Mouse (Mus musculus): ENCODE results near the gene Gbp2b. TPM values are rescaled to one million over a fixed set of nuclear protein-coding genes. Genes with fewer than 3 reads are reported as not detected.

Gbp2b gene
- polyA plus RNA-seq, 1 experiment from 2014 or later = not detected

DNA sequence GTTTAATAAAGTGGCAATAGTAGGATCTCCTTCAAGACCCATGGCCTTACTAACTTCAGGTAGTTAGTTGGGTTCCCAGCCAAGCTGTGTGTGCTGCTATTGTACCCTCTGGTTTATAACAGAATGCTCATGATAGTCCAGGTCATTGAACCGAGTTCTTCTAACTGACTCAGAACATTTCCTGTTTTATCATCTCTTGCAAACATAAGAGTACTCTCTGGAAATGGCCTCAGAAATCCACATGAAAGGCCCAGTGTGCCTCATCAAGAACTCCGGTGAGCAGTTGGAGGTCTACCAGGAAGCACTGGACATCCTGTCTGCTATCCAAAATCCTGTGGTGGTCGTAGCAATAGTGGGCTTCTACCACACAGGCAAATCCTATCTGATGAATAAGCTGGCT, 3.3 kb downstream of the Gbp2b start:
- H3K9me3 ChIP-seq (ENCODE audit: control insufficient read depth, low read length) = no peaks in the 10 kb centered on the region
- ATAC-seq (ENCODE audit: insufficient number of reproducible peaks, low FRiP score, low TSS enrichment, low read depth) (no peak), DNase-seq (ENCODE audit: low spot score) (no peak)
- WGBS = 83% methylated on average over 3 of the region's 3 CpGs
- H3K27me3 ChIP-seq (ENCODE audit: control insufficient read depth, insufficient read depth, low read length) = no peaks in the 10 kb centered on the region
- no peak overlapping the region for H3K9ac ChIP-seq (ENCODE audit: low read length)
- no peaks in the 10 kb centered on the region for H3K36me3 ChIP-seq (ENCODE audit: control insufficient read depth, insufficient read depth, low read length)
- no peak overlapping the region for H3K27ac ChIP-seq (replicated peaks; ENCODE audit: low read depth, low read length)
- no peaks in the 10 kb centered on the region for H3K4me1 ChIP-seq (ENCODE audit: control insufficient read depth, insufficient read depth, low read length)
- no peak overlapping the region for H3K4me3 ChIP-seq (ENCODE audit: low read depth, low read length)
- no peak overlapping the region for H3K4me2 ChIP-seq (ENCODE audit: low read depth, severe bottlenecking)

DNA sequence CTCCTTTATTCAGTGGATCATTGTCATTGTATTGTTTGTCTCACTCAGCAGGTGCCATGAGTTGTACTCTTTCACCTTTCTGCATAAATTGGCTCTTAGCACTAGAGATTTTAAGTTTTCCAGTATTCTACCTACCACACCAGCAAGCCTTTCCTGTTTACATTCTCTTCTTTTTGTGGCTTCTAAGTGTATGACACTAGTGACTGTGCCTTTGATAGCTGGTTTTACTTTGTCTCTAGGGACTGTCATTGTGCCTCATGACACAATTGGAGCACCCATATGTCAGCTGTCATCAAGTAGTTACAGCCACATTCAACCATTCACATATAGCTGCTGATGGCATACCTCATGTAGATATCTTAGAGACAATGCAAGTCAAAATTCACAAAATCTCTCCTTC, 7.0 kb downstream of the Gbp2b start:
- no peak for ATAC-seq (ENCODE audit: insufficient number of reproducible peaks, low FRiP score, low TSS enrichment, low read depth)

DNA sequence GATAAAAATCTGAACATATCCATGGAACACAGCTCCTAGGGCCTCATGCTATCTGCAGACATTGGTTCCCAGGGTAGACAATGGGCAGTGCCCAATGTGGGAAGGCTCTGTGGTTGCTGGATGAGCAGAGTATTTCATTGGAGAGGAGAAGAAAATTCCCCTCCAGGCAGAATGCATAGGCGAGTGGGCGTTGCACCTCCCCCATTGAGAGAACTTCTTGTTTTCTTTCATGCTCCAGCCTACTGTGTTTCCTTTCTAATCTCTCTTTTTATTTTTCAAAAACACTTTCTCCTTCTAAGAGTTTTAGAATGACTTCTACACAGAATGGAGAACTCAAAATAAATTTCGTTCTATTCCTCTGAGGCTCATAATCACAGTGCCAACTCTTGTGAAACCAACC, 24.0 kb downstream of the Gbp2b start:
- Histone ChIP-seq H3K36me3 (ENCODE audit: control insufficient read depth, insufficient read depth, low read length) (no peaks in the 10 kb centered on the region), H3K9ac (ENCODE audit: low read length) (no peak overlapping the region), H3K4me1 (ENCODE audit: control insufficient read depth, insufficient read depth, low read length) (no peaks in the 10 kb centered on the region), H3K27ac (replicated peaks; ENCODE audit: low read depth, low read length) (no peak overlapping the region), H3K27me3 (ENCODE audit: control insufficient read depth, insufficient read depth, low read length) (no peaks in the 10 kb centered on the region), H3K4me2 (ENCODE audit: low read depth, severe bottlenecking) (no peak overlapping the region), H3K9me3 (ENCODE audit: control insufficient read depth, low read length) (no peaks in the 10 kb centered on the region), H3K4me3 (ENCODE audit: low read depth, low read length) (no peak overlapping the region)
- ATAC-seq (ENCODE audit: insufficient number of reproducible peaks, low FRiP score, low TSS enrichment, low read depth) = no peak
- DNase-seq (ENCODE audit: low spot score) = no peak
- WGBS = 88% methylated on average over 3 of the region's 3 CpGs

More for the DNA sequence above, 7.0 kb downstream of the Gbp2b start:
- H3K36me3 ChIP-seq (ENCODE audit: control insufficient read depth, insufficient read depth, low read length) = no peaks in the 10 kb centered on the region
- H3K27me3 ChIP-seq (ENCODE audit: control insufficient read depth, insufficient read depth, low read length) = no peaks in the 10 kb centered on the region
- no peak overlapping the region for H3K9ac ChIP-seq (ENCODE audit: low read length)
- DNase-seq (ENCODE audit: low spot score) = no peak
- H3K27ac ChIP-seq (replicated peaks; ENCODE audit: low read depth, low read length) = no peak overlapping the region
- H3K4me3 ChIP-seq (ENCODE audit: low read depth, low read length) = no peak overlapping the region
- no peaks in the 10 kb centered on the region for H3K9me3 ChIP-seq (ENCODE audit: control insufficient read depth, low read length)
- H3K4me1 ChIP-seq (ENCODE audit: control insufficient read depth, insufficient read depth, low read length) = no peaks in the 10 kb centered on the region
- H3K4me2 ChIP-seq (ENCODE audit: low read depth, severe bottlenecking) = no peak overlapping the region

GRCm38 (mm10) chr3:142619606-142620005, 25.0 kb downstream of the Gbp2b start:
- DNase-seq (ENCODE audit: low spot score) = no peak
- no peaks in the 10 kb centered on the region for H3K27me3 ChIP-seq (ENCODE audit: control insufficient read depth, insufficient read depth, low read length)
- 44% methylated on average over 1 of the region's 1 CpGs for WGBS

DNA sequence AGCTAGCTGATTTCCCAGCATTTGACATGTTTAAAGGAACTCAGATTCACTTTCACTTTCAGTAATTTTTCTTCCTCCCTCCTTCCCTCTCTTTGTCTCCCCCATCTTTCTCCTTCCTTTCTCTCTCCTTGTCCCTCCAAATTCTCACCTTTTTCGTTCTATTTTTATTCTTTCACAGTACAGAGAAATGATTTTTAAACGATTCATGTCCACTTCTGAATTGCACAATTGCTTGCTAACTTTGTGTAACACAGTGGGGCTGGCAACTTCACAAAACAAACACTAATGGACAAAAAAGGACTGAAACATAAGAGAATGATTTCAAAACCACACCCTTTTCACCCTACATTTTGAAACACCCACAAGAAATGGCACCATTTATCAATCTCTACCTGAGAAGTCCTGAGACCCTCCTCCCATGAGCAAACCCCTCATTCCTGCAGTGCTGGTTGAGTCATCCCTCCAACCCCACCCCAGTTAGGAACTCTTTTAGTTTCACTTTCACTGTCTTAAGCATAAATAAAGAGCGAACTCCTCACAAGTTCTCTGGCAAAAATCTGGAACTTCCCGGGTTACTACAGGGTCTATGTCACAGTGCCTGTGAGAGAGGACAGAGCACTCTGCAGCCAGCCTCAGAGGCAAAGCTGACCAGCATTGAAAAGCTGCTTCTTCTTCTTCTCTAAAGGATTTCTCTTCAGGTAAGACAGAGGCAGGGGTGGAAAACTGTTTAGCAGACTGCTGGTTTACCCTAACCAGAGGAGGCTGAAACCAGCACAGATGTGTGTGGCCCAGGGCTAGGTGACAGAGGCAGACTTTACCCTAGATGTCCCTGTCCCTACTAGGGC, 25.7 kb downstream of the Gbp2b start, which contains the start of gene Gbp2:
Gene Gbp2 (plus strand): TSS at position 492 of the 845 bp plus-strand sequence.
- ATAC-seq (ENCODE audit: insufficient number of reproducible peaks, low FRiP score, low TSS enrichment, low read depth) (no peak), DNase-seq (ENCODE audit: low spot score) (no peak)
- 75% methylated on average over 4 of the region's 4 CpGs for WGBS
- no peak within 1 kb of the TSS for H3K27ac ChIP-seq (replicated peaks; ENCODE audit: low read depth, low read length)
- H3K9me3 ChIP-seq (ENCODE audit: control insufficient read depth, low read length) = no peaks in the 10 kb centered on the region
- no peak within 1 kb of the TSS for H3K9ac ChIP-seq (ENCODE audit: low read length)
- H3K4me3 ChIP-seq (ENCODE audit: low read depth, low read length) = no peak within 1 kb of the TSS
- no peak within 1 kb of the TSS for H3K4me2 ChIP-seq (ENCODE audit: low read depth, severe bottlenecking)
- H3K27me3 ChIP-seq (ENCODE audit: control insufficient read depth, insufficient read depth, low read length) = no peaks in the 10 kb centered on the region
- H3K36me3 ChIP-seq (ENCODE audit: control insufficient read depth, insufficient read depth, low read length) = no peaks in the 10 kb centered on the region
- no peaks in the 10 kb centered on the region for H3K4me1 ChIP-seq (ENCODE audit: control insufficient read depth, insufficient read depth, low read length)

More at GRCm38 (mm10) chr3:142619606-142620005, 25.0 kb downstream of the Gbp2b start:
- Histone ChIP-seq H3K4me3 (ENCODE audit: low read depth, low read length) (no peak overlapping the region), H3K4me2 (ENCODE audit: low read depth, severe bottlenecking) (no peak overlapping the region), H3K4me1 (ENCODE audit: control insufficient read depth, insufficient read depth, low read length) (no peaks in the 10 kb centered on the region), H3K9ac (ENCODE audit: low read length) (no peak overlapping the region), H3K36me3 (ENCODE audit: control insufficient read depth, insufficient read depth, low read length) (no peaks in the 10 kb centered on the region), H3K9me3 (ENCODE audit: control insufficient read depth, low read length) (no peaks in the 10 kb centered on the region), H3K27ac (replicated peaks; ENCODE audit: low read depth, low read length) (no peak overlapping the region)
- ATAC-seq (ENCODE audit: insufficient number of reproducible peaks, low FRiP score, low TSS enrichment, low read depth) = no peak

DNA sequence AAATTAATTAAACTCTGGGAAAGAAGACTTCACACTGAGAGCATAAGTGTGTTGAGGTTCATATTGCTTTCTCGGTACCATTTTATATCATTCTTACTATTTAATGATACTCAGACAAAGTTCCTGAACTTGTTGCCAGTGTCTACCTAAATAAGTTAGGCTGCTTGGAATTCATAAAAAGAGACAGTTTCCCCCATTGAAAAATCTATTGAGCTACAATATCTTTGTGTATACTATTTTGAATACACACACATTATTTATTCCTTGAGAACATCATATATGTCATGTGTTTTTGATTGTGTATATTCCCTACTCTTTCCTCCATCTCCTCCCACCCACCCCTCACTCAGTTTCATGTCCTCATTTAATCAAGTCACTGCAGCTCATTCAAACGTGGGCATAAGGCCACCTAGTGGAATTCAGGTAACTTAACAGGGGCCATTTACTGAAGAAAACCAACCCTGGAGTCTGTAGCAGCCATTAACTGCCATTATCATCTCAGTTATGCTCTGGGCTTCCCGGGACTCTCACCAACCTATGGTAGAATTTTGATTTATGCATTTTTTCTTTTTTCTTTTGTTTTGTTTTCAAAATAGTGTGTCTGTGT, 26.4 kb downstream of the Gbp2b start:
- Histone ChIP-seq H3K36me3 (ENCODE audit: control insufficient read depth, insufficient read depth, low read length) (no peaks in the 10 kb centered on the region), H3K4me2 (ENCODE audit: low read depth, severe bottlenecking) (no peak overlapping the region), H3K4me3 (ENCODE audit: low read depth, low read length) (no peak overlapping the region), H3K9me3 (ENCODE audit: control insufficient read depth, low read length) (no peaks in the 10 kb centered on the region), H3K27me3 (ENCODE audit: control insufficient read depth, insufficient read depth, low read length) (no peaks in the 10 kb centered on the region), H3K9ac (ENCODE audit: low read length) (no peak overlapping the region), H3K27ac (replicated peaks; ENCODE audit: low read depth, low read length) (no peak overlapping the region), H3K4me1 (ENCODE audit: control insufficient read depth, insufficient read depth, low read length) (no peaks in the 10 kb centered on the region)
- 49% methylated on average over 3 of the region's 3 CpGs for WGBS
- DNase-seq (ENCODE audit: low spot score) = no peak
- ATAC-seq (ENCODE audit: insufficient number of reproducible peaks, low FRiP score, low TSS enrichment, low read depth) = no peak

GRCm38 (mm10) chr3:142630385-142630784, 35.7 kb downstream of the Gbp2b start:
- Histone ChIP-seq H3K27me3 (ENCODE audit: control insufficient read depth, insufficient read depth, low read length) (no peaks in the 10 kb centered on the region), H3K4me2 (ENCODE audit: low read depth, severe bottlenecking) (no peak overlapping the region), H3K36me3 (ENCODE audit: control insufficient read depth, insufficient read depth, low read length) (no peaks in the 10 kb centered on the region), H3K9me3 (ENCODE audit: control insufficient read depth, low read length) (no peaks in the 10 kb centered on the region), H3K4me1 (ENCODE audit: control insufficient read depth, insufficient read depth, low read length) (no peaks in the 10 kb centered on the region), H3K27ac (replicated peaks; ENCODE audit: low read depth, low read length) (no peak overlapping the region), H3K4me3 (ENCODE audit: low read depth, low read length) (no peak overlapping the region), H3K9ac (ENCODE audit: low read length) (no peak overlapping the region)
- DNase-seq (ENCODE audit: low spot score) = no peak
- ATAC-seq (ENCODE audit: insufficient number of reproducible peaks, low FRiP score, low TSS enrichment, low read depth) = no peak
- WGBS = 76% methylated on average over 8 of the region's 8 CpGs

- no peaks in the 10 kb centered on the region for H3K27me3 ChIP-seq (ENCODE audit: control insufficient read depth, insufficient read depth, low read length)
- H3K9ac ChIP-seq (ENCODE audit: low read length) = no peak overlapping the region
- no peak overlapping the region for H3K4me3 ChIP-seq (ENCODE audit: low read depth, low read length)
- 12% methylated on average over 9 of the region's 9 CpGs for WGBS
- DNase-seq (ENCODE audit: low spot score) (peak; percentile 84), ATAC-seq (ENCODE audit: insufficient number of reproducible peaks, low FRiP score, low TSS enrichment, low read depth) (no peak)
- H3K4me2 ChIP-seq (ENCODE audit: low read depth, severe bottlenecking) = no peak overlapping the region
- no peak overlapping the region for H3K27ac ChIP-seq (replicated peaks; ENCODE audit: low read depth, low read length)
- no peaks in the 10 kb centered on the region for H3K9me3 ChIP-seq (ENCODE audit: control insufficient read depth, low read length)
- H3K4me1 ChIP-seq (ENCODE audit: control insufficient read depth, insufficient read depth, low read length) = no peaks in the 10 kb centered on the region
- H3K36me3 ChIP-seq (ENCODE audit: control insufficient read depth, insufficient read depth, low read length) = no peaks in the 10 kb centered on the region
These were observed 45.6 kb downstream of the Gbp2b start for GRCm38 (mm10) chr3:142640201-142640600.
